Mouse (Mus musculus) neural tube, embryonic 11.5 days (tissue): ENCODE measurements around the gene Pprc1. TPM values are rescaled to one million over a fixed set of nuclear protein-coding genes. Genes with fewer than 3 reads are reported as not detected.
A peak's percentile ranks its signal among the peaks of the same experiment; 100 is the strongest.

Source experiments
- ATAC-seq: fragments of 200-750 bp; cut with Nextera tagmentation; 2 replicates; pipeline ENCODE4 v1.8.0; 2017; ENCODE audit warnings: moderate number of reproducible peaks, mild to moderate bottlenecking, moderate TSS enrichment, moderate library complexity; ENCODE audit not compliant: insufficient read depth, low FRiP score, low TSS enrichment
- DNase-seq: peaks from one replicate; pipeline ENCODE4 v3.0.0-alpha.2; 2015; ENCODE audit warnings: low spot score
- H3K27ac ChIP-seq: fragments of 300-500 bp; sonication (generic); 2 replicates; pipeline ENCODE4 v1.5.1; 2014; ENCODE audit warnings: low read depth, mild to moderate bottlenecking, low read length
- H3K27me3 ChIP-seq: fragments of 300-500 bp; sonication (generic); 2 replicates; pipeline ENCODE4 v1.6.1; 2014; ENCODE audit warnings: mild to moderate bottlenecking, low read length, mixed read lengths; ENCODE audit not compliant: control insufficient read depth, insufficient read depth
- H3K36me3 ChIP-seq: fragments of 300-500 bp; sonication (generic); 2 replicates; pipeline ENCODE4 v1.6.1; 2014; ENCODE audit warnings: mild to moderate bottlenecking, low read length, moderate library complexity, mixed read lengths; ENCODE audit not compliant: control insufficient read depth, insufficient read depth
- H3K4me1 ChIP-seq: fragments of 300-500 bp; sonication (generic); 2 replicates; pipeline ENCODE4 v1.6.1; 2014; ENCODE audit warnings: low read length, mixed read lengths; ENCODE audit not compliant: control insufficient read depth, insufficient read depth
- H3K4me2 ChIP-seq: fragments of 300-500 bp; sonication (generic); 2 replicates; pipeline ENCODE4 v1.6.1; 2014; ENCODE audit warnings: low read depth, mild to moderate bottlenecking, moderate library complexity
- H3K4me3 ChIP-seq: fragments of 300-500 bp; sonication (generic); 2 replicates; pipeline ENCODE4 v1.5.1; 2014; ENCODE audit warnings: low read depth, low read length
- H3K9ac ChIP-seq: fragments of 300-500 bp; sonication (generic); 2 replicates; pipeline ENCODE4 v1.6.1; 2014; ENCODE audit warnings: mild to moderate bottlenecking, low read length
- H3K9me3 ChIP-seq: fragments of 300-500 bp; sonication (generic); 2 replicates; pipeline ENCODE4 v1.6.1; 2016; ENCODE audit warnings: low read length; ENCODE audit not compliant: control insufficient read depth
- WGBS: fragments of 180-500 bp; shearing (Covaris S2); extraction: QIAGEN DNeasy Blood & Tissue Kit; methylation state at CpG from one replicate; pipeline ENCODE4 v1.1.7; 2014; 5-methylcytosine and 5-hydroxymethylcytosine counted together
- polyA plus RNA-seq: library from polyadenylated mRNA; unstranded; fragments of >200 nt; fragmentation: Nextera tagmentation; extraction: Ambion mirVana; gene quantifications from 2 replicates; pipeline ENCODE4 v1.2.1, GENCODE M21; 2014

Pprc1 gene
- polyA plus RNA-seq, 1 experiment from 2014 or later: 46.1 TPM

DNA sequence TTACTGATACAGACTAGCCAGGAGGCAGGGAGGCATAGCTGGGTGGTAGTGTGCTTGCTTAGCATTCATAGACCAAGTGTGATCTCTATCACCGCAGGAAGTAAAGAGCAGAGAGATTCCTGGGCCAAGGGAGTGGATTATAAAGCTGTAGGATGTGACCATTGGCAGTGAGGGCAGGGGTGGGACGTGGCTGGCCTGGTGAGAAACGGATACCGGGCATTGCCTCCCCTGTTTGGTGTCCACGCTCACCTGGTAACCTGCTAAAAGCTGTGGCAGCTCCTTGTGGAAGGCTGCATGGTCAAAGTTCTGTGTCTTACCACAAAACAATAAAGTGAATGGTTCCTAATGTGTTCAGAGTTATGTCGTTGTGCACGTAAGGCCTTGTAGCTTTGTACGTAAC is 40.5 kb downstream of the Pprc1 start:
- H3K9ac ChIP-seq: no peak overlapping the region
- WGBS: 94% methylated on average over 8 of the region's 8 CpGs
- H3K4me1 ChIP-seq: no peaks in the 10 kb centered on the region
- H3K27me3 ChIP-seq: no peaks in the 10 kb centered on the region
- no peak overlapping the region for H3K4me2 ChIP-seq
- ATAC-seq (no peak), DNase-seq (no peak)
- no peaks in the 10 kb centered on the region for H3K9me3 ChIP-seq
- no peak overlapping the region for H3K27ac ChIP-seq
- peaks cover 34% of the 10 kb centered on the region for H3K36me3 ChIP-seq
- no peak overlapping the region for H3K4me3 ChIP-seq

DNA sequence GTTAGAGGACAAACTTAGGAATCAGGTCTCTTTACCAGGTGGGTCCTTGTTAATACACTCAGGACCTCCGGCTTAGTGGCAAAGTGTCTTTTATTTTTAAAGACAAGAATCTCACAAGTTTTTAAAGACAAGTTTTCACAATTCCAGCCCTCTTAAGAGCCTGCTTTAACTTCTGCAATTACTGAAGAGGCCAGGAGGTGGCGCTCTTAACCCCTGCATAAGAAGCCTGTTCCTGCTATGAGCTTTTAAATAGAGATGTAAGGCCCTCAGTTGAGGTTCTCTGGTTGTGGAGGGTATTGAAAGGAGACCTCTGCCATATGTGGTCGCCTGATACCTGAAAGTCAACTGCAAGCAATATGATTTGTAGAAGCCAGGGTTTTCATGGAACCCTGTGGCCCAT is 41.7 kb downstream of the Pprc1 start:
- no peaks in the 10 kb centered on the region for H3K4me1 ChIP-seq
- 56% methylated on average over 3 of the region's 3 CpGs for WGBS
- DNase-seq (peak; percentile 59), ATAC-seq (no peak)
- no peak overlapping the region for H3K4me2 ChIP-seq
- peaks cover 25% of the 10 kb centered on the region for H3K36me3 ChIP-seq
- no peaks in the 10 kb centered on the region for H3K9me3 ChIP-seq
- H3K9ac ChIP-seq: no peak overlapping the region
- no peak overlapping the region for H3K27ac ChIP-seq
- no peaks in the 10 kb centered on the region for H3K27me3 ChIP-seq
- no peak overlapping the region for H3K4me3 ChIP-seq

DNA sequence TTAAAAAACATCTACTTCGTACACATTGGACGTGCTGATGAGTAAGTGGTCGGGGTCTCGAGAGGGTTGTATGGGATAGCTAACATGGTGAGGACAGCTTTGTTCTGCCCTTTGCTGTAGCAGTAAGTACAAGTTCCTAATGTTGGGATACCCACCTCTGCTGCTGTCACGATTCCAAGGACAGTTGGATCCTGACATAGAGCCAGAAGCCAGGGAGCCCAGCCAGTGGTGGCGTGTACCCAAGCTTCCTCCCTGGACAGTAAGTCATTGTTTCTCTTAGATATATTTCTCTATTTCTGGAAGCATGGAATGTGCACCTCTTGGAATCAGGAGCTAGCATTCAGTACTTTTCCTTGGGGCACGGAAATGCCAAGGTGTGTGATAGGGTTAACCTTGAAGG is 43.2 kb downstream of the Pprc1 start:
- ATAC-seq (no peak), DNase-seq (no peak)
- H3K4me3 ChIP-seq: no peak overlapping the region
- no peak overlapping the region for H3K4me2 ChIP-seq
- H3K36me3 ChIP-seq: peaks cover 19% of the 10 kb centered on the region
- no peaks in the 10 kb centered on the region for H3K27me3 ChIP-seq
- H3K27ac ChIP-seq: no peak overlapping the region
- no peak overlapping the region for H3K9ac ChIP-seq
- H3K9me3 ChIP-seq: no peaks in the 10 kb centered on the region
- no peaks in the 10 kb centered on the region for H3K4me1 ChIP-seq
- WGBS: 92% methylated on average over 7 of the region's 7 CpGs

DNA sequence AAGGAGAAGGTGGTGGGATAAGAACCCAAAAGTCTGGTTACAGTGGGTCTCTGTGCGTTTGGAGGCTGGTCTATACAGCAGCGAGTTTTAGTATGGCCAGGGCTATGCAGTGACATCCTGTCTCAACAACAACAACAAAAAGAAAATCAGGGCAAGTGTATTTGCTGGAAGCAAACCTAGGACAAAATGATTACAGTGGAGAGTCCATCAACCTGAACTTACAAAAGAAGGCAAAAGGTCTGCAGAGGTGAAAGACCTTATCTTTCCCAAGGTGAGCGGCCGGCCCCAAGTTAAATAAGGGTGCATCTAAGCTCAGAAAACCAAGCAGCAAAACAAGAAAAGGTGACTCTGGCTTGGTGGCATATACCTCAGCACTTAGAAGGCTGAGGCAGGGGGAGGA is 47.0 kb downstream of the Pprc1 start:
- no peaks in the 10 kb centered on the region for H3K9me3 ChIP-seq
- no peaks in the 10 kb centered on the region for H3K4me1 ChIP-seq
- H3K4me3 ChIP-seq: no peak overlapping the region
- ATAC-seq (no peak), DNase-seq (no peak)
- no peaks in the 10 kb centered on the region for H3K36me3 ChIP-seq
- H3K27me3 ChIP-seq: no peaks in the 10 kb centered on the region
- no peak overlapping the region for H3K27ac ChIP-seq
- no peak overlapping the region for H3K9ac ChIP-seq
- WGBS: 89% methylated on average over 4 of the region's 4 CpGs
- no peak overlapping the region for H3K4me2 ChIP-seq

DNA sequence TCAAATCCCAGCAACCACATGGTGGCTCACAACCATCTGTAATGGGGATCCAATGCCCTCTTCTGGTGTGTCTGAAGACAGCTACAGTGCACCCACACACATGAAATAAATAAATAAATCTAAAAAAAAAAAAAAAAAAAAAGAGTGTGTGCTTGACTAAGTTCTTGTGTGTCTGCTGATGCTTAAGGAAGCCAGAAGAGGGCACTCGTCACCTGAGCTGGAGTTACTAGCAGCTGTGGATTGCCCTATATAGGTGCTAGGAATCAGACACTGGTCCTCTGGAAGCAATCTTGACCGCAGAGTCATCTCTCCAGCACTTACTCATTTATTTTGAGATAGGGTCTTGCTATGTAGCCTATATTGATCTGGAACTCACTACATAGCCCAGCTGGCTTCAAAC is 49.5 kb downstream of the Pprc1 start:
- Histone ChIP-seq H3K4me1 (no peaks in the 10 kb centered on the region), H3K9me3 (no peaks in the 10 kb centered on the region), H3K9ac (no peak overlapping the region), H3K4me2 (no peak overlapping the region), H3K36me3 (no peaks in the 10 kb centered on the region), H3K27ac (no peak overlapping the region), H3K4me3 (no peak overlapping the region), H3K27me3 (no peaks in the 10 kb centered on the region)
- ATAC-seq: no peak
- WGBS: 91% methylated on average over 2 of the region's 2 CpGs
- no peak for DNase-seq

DNA sequence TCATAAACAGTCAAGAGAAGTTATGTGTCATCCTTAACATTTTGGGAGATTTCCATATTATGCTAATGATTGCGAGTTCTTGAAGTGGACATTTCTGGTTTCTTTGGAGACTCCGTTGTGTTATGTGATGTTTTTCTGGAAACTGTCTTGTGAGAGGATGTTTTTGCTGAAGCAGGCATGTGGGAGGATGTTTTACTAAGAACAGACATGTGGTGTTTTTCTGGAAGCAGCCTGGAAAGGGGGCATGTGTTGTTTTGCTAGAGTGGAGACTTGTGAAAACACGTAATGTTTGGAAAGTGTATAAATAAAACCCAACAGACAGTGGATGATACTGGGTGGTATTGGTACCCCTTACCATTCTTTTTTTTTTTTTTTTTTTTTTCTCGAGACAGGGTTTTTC is 50.6 kb downstream of the Pprc1 start:
- Histone ChIP-seq H3K27ac (no peak overlapping the region), H3K4me1 (no peaks in the 10 kb centered on the region), H3K4me2 (no peak overlapping the region), H3K36me3 (no peaks in the 10 kb centered on the region), H3K9me3 (no peaks in the 10 kb centered on the region), H3K9ac (no peak overlapping the region), H3K27me3 (no peaks in the 10 kb centered on the region), H3K4me3 (no peak overlapping the region)
- WGBS: 87% methylated on average over 4 of the region's 4 CpGs
- no peak for ATAC-seq
- DNase-seq: no peak

DNA sequence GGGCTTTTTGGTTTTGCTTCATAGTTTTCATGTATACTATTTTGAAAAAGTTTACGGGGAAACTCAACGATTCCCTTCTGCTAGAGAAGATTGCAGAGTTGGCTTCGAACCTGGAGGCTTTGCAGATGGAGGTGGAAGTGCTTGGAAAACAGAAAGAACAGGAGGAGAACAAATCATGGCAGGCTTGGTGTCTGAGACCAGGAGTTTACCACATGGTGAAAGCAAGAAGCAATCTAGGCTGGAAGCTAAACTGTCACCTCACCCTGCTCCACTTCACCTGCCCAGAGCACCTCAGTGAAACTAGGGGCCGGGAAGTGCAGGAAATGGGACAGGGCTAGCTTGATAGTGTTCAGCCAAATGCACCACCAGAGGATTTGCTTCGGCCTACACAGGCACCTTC is 51.7 kb downstream of the Pprc1 start:
- no peak overlapping the region for H3K27ac ChIP-seq
- H3K27me3 ChIP-seq: no peaks in the 10 kb centered on the region
- H3K4me2 ChIP-seq: no peak overlapping the region
- no peaks in the 10 kb centered on the region for H3K36me3 ChIP-seq
- 92% methylated on average over 5 of the region's 5 CpGs for WGBS
- no peak overlapping the region for H3K9ac ChIP-seq
- no peak overlapping the region for H3K4me3 ChIP-seq
- DNase-seq (no peak), ATAC-seq (no peak)
- H3K4me1 ChIP-seq: no peaks in the 10 kb centered on the region
- H3K9me3 ChIP-seq: no peaks in the 10 kb centered on the region

DNA sequence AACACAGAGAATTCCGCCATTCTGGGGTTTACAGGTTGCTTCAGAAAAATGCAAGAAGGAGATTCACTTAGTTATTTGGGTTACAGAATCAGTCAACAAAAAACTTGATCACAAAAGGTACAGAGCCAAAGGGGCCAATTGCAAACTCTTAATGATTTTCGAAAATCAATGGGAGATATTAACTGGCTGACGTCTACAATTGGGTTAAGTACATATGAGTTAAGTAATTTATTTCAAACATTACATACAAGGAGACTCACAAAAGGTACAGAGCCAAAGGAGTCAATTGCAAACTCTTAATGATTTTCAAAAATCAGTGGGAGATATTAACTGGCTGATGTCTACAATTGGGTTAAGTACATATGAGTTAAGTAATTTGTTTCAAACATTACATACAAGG is 54.9 kb downstream of the Pprc1 start:
- Histone ChIP-seq H3K9ac (no peak overlapping the region), H3K27ac (no peak overlapping the region), H3K4me1 (no peaks in the 10 kb centered on the region), H3K4me3 (no peak overlapping the region), H3K4me2 (no peak overlapping the region), H3K9me3 (no peaks in the 10 kb centered on the region), H3K27me3 (no peaks in the 10 kb centered on the region), H3K36me3 (no peaks in the 10 kb centered on the region)
- ATAC-seq (no peak), DNase-seq (no peak)
- 92% methylated on average over 3 of the region's 3 CpGs for WGBS

DNA sequence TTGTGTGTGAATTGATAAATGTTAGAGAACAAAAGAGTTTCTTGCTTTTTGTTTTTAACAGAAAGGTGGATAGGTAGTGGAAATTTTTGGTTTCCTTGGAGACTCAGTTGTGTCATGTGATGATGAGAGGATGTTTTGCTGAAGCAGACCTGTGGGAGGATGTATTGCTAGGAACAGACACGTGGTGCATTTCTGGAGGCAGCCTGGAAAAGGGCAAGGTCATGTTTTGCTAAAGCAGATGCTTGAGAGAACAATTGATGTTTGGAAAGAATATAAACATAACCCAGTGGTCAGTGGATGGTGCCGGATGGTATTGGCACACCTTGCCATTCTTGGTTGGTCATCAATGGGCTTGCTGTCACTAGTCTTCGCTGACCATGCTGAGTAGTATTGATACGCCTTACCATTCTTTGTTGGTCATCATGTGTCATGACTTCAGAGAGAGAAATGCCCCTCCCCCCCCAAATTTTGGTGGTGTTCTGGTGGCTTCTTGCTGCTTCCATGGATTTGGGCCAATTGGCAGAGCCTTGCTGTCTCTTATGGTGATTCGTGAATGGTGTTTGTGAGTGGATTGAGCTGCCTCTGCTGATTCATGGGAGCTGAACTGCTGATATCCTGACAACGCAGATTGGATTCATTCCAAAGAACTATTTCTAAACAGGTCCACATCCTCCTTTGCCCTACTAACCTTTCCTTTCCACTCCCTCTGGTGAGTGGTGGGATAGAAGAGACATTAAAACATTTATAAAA is 58.9 kb downstream of the Pprc1 start:
- no peak for ATAC-seq
- Histone ChIP-seq H3K27ac (no peak overlapping the region), H3K4me1 (no peaks in the 10 kb centered on the region), H3K4me3 (no peak overlapping the region), H3K4me2 (no peak overlapping the region), H3K27me3 (no peaks in the 10 kb centered on the region), H3K9me3 (no peaks in the 10 kb centered on the region), H3K9ac (no peak overlapping the region), H3K36me3 (no peaks in the 10 kb centered on the region)
- DNase-seq: no peak
- 88% methylated on average over 5 of the region's 6 CpGs for WGBS
